Mouse (Mus musculus): Measurements from ENCODE around the gene Defb11.
"Not testable (repeated sequence)": the region's sequence is repeated elsewhere in the genome, so short reads cannot be mapped to it uniquely, and the experiment has no call there.

DNA sequence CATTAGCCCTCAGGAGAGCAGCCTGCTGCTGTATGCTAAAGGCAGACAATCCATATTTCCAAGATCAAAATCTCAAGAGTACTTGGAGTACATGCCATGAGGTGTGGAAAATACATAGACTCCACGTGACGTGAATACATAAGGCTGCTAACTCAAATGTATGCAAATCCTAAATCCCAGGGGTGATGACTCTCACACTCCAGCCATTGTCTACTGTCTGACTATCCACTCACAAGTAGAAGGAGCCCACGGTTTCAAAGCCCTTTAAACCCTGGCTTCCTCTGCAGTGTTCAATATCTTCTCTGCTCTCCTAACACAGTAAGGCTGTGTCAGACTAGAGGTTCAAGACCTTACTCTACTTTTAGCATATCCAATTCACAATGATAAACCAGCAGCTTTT lies 24.5 kb upstream of the Defb11 start:
- not testable (repeated sequence) for TF ChIP-seq CTCF (IDR thresholded peaks at IDR 0.05; ENCODE audit: extremely low read depth, insufficient read length, insufficient replicate concordance, low read depth, low read length); POLR2A (IDR thresholded peaks at IDR 0.05; ENCODE audit: low read depth, low read length)

Measured in small intestine, adult 2 months (tissue).